Mouse (Mus musculus) myocyte (in vitro differentiated cells): ENCODE measurements at regions not wholly inside any gene's neighbourhood (a gene's known extent, or its start where the extent isn't known, plus 50 kb on each side); places are given as distances from the start of the nearest gene placed in this dataset.

Experiments used
- CEBPB ChIP-seq: IDR thresholded peaks from 2 replicates; pipeline ENCODE4 v1.6.1; 2011; ENCODE audit warnings: mild to moderate bottlenecking, moderate library complexity; ENCODE audit not compliant: poor library complexity, insufficient read depth, severe bottlenecking
- E2F4 ChIP-seq: IDR thresholded peaks from one replicate; pipeline ENCODE4 v1.6.1; 2011; ENCODE audit warnings: mild to moderate bottlenecking, control low read depth, moderate library complexity; ENCODE audit not compliant: insufficient read depth
- MAX ChIP-seq: IDR thresholded peaks from one replicate; pipeline ENCODE4 v1.6.1; 2011; ENCODE audit warnings: low read depth, mild to moderate bottlenecking, control low read depth
- MYOD1 ChIP-seq, 3 experiments: IDR thresholded peaks; one replicate each; pipeline ENCODE4 v1.6.1; 2011; ENCODE audit warnings: control low read depth in 2 of 3, low read depth in 2 of 3, mild to moderate bottlenecking in 2 of 3, moderate library complexity in 1 of 3; ENCODE audit not compliant: insufficient read length in 2 of 3, control insufficient read depth in 1 of 3
- MYOG ChIP-seq, 3 experiments: IDR thresholded peaks; one replicate each; pipeline ENCODE4 v1.6.1; 2011; ENCODE audit warnings: control low read depth in 2 of 3, low read depth in 2 of 3, mild to moderate bottlenecking in 2 of 3; ENCODE audit not compliant: insufficient read length in 2 of 3, control insufficient read depth in 1 of 3, insufficient read depth in 1 of 3
- POLR2A ChIP-seq: IDR thresholded peaks from one replicate; pipeline ENCODE4 v1.6.1; 2011; ENCODE audit warnings: low read depth, mild to moderate bottlenecking, control low read depth, moderate library complexity; ENCODE audit not compliant: insufficient read length
- POLR2AphosphoS2 ChIP-seq: IDR thresholded peaks from one replicate; pipeline ENCODE4 v1.6.1; 2011; ENCODE audit warnings: low read depth, control low read depth; ENCODE audit not compliant: insufficient read length
- REST ChIP-seq: IDR thresholded peaks from one replicate; pipeline ENCODE4 v1.6.1; 2011; ENCODE audit warnings: mild to moderate bottlenecking, control low read depth, moderate library complexity; ENCODE audit not compliant: insufficient read depth, insufficient read length
- SRF ChIP-seq: IDR thresholded peaks from one replicate; pipeline ENCODE4 v1.6.1; 2011; ENCODE audit warnings: low read depth; ENCODE audit not compliant: control insufficient read depth, insufficient read length
- TCF12 ChIP-seq: IDR thresholded peaks from one replicate; pipeline ENCODE4 v1.6.1; 2011; ENCODE audit warnings: mild to moderate bottlenecking, control low read depth; ENCODE audit not compliant: poor library complexity, insufficient read depth, severe bottlenecking
- USF1 ChIP-seq: IDR thresholded peaks from one replicate; pipeline ENCODE4 v1.6.1; 2011; ENCODE audit warnings: low read depth, mild to moderate bottlenecking, control low read depth, moderate library complexity

DNA sequence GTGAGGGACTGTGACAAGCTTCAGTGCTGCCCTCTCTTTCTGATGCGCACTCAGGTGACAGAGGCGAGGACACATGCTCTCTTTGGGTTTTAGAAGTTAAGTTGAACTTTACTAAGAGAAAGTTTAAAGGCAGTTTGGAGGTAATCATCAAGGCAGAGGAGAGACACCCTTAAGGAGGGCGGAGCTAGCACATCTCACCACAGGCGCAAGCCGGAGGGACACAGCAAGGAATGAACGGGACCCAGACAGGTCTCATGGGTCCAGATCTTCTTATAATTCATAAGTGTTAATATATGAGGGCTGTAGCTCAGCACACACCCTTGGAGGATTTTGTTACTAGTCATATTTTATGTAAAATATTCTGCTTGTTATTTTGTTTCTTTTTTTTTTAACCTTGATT lies 518.8 kb upstream of the Adgrl2 start:
- no peak for TF ChIP-seq TCF12
- TF ChIP-seq POLR2A, result no peak
- TF ChIP-seq USF1, result no peak
- TF ChIP-seq E2F4, result no peak
- TF ChIP-seq MYOD1 (IDR thresholded peaks at IDR 0.05; ENCODE audit: control insufficient read depth in 1 of 3, insufficient read length in 2 of 3, low read depth in 2 of 3), result no peak
- TF ChIP-seq POLR2AphosphoS2, result no peak
- TF ChIP-seq MYOG (IDR thresholded peaks at IDR 0.05; ENCODE audit: control insufficient read depth in 1 of 3, insufficient read depth in 1 of 3, insufficient read length in 2 of 3, low read depth in 2 of 3), result no peak
- TF ChIP-seq MAX, result no peak
- TF ChIP-seq CEBPB, result no peak
- TF ChIP-seq REST, result no peak
- no peak for TF ChIP-seq SRF
